Mouse (Mus musculus): ENCODE measurements around the gene Pet117.
"Not testable (repeated sequence)": the region's sequence is repeated elsewhere in the genome, so short reads cannot be mapped to it uniquely, and the experiment has no call there.

Pet117 gene

DNA sequence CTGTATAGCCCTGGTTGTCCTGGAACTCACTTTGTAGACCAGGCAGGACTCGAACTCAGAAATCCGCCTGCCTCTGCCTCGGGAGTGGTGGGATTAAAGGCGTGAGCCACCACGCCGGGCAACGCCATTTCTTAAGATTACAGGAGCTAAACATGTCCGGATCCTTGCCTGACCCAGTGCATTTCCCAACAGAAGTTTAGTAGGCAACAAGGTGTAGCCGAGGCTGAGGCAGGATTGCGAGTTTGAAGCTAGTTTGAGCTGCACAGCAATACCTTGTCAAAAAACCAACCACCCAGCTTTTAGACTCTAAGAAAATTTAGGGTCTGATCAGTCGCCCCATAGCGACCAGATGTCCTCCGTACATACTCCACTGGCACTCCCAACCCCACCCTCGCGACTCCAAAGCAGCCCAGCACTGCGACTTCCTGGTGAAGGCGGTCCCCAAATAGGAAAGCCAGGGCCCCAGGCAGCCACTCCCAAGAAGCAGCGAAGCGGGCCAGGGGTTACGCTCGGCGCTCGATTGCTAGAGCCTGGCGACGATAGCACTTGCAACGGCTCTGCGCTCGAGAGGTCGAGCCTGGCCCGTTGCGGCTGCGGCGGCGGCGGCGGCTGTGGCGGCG lies at the start of gene Pet117, which contains the start of gene Kat14:
TSS of gene Pet117 (plus strand) at position 597 of the 620 bp plus-strand sequence.
TSS of gene Kat14 (plus strand) at position 584 of the 620 bp plus-strand sequence.
- in situ Hi-C loops (cut with MboI, MseI): no loop called here

DNA sequence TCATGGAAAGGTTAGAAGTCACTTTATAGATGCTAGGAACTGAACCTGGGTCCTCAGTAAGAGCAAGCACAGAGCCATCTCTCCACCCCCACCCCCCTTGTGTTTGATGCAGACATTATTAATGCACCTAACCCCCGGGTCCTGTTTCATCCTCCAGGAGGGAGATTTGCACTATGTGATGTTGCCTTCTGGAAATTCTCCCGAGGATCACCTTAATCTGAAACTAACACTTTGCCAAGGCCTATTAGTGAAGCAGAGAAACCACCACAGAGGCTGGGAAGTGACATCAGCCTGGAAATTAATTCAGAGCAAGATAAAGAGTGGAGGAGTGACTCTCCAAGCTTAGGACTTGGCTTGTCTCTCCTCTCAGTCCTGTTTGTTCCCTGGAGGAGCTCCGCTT lies 44.6 kb upstream of the Pet117 start:
- in situ Hi-C loops (cut with MboI, MseI): no loop called here

DNA sequence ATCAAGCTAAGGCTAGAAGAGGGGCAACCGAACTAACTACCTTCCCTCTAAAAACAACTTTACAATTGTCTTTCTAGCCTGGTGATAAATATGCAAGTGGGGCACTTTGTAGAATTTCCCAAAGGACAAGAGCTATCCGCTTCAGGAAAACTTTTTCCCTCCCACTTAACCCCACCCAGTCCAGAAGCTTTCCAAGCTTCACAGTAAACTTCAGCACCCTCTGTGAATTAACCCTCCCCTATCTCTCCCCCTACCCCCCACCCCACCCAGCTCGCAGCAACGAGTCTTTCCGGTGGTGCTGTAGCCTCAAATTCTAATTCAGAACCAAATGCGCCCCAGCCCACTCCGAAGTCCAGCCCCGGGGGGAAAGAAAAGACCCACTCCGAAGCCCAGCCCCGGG lies 39.3 kb upstream of the Pet117 start:
- in situ Hi-C loops (cut with MboI, MseI): no loop called here

DNA sequence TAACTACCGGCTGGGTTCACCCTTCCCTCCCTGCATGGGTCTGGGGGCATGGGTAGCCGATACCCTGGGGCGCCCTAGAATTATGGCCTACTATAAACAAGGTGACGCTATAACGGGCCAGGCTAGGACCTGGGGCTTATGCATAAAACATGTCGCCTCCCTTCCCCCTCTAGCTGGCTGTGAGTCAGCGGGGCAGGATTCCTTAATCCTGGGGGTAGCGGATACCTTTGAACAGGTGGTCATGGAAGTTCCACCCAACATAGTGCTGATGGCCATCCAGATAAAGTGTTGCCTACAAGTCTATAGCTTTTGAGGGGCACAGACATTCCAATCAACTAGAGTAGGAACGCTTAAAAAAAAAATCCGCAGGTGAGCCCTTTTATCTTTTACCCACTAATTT lies 38.9 kb upstream of the Pet117 start:
- in situ Hi-C loops (cut with MboI, MseI): no loop called here

DNA sequence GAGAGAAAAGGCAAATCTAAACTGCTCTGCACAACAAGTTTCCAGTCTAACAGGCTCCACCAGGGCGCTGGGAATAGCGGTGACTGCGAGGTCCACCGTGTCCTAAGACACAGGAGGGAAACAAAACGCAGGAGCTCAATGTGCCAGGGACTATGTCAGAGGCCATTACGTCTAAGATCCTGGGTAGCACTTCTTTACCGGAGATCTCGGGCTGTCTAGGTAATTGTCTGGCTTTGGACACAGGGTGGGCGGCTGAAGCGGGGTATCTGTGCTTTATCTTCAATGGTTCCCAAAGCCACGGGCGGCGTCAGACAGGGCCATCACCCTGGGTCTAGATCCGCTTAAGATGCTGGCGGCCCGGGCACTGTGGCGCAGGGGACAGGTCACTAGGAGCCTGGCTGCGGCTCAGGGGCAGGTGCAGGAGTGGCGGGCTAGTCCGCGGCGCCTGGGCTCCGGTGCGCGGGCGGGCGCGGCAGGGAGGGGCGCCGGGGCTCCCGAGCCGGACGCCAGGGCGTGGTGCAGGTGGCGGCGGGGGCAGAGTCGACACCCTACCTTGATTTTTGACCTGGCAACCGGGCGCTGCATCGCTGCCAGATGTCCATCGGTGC lies 38.3 kb upstream of the Pet117 start:
- in situ Hi-C loops (cut with MboI, MseI): no loop called here

DNA sequence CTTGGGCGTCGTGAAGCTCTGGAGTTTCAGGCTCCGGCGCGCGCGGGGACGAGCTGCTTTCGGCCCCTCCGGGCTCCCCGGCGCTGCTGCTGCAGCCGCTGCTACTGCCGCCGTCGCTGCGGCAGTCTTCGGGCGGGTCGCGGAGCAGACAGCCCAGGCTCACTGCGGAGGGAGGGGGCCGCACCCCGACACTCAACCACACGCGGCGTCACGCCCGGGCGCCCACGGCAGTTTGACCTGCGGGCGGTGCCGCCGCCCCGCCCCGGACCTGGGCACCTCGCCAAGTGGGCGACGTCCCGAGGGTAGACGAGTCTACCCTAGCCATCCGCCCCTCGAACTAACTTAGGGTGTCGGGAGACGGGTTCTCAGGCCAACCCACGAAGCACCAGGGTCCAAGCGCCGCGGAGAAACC lies 37.8 kb upstream of the Pet117 start:
- in situ Hi-C loops (cut with MboI, MseI): no loop called here

DNA sequence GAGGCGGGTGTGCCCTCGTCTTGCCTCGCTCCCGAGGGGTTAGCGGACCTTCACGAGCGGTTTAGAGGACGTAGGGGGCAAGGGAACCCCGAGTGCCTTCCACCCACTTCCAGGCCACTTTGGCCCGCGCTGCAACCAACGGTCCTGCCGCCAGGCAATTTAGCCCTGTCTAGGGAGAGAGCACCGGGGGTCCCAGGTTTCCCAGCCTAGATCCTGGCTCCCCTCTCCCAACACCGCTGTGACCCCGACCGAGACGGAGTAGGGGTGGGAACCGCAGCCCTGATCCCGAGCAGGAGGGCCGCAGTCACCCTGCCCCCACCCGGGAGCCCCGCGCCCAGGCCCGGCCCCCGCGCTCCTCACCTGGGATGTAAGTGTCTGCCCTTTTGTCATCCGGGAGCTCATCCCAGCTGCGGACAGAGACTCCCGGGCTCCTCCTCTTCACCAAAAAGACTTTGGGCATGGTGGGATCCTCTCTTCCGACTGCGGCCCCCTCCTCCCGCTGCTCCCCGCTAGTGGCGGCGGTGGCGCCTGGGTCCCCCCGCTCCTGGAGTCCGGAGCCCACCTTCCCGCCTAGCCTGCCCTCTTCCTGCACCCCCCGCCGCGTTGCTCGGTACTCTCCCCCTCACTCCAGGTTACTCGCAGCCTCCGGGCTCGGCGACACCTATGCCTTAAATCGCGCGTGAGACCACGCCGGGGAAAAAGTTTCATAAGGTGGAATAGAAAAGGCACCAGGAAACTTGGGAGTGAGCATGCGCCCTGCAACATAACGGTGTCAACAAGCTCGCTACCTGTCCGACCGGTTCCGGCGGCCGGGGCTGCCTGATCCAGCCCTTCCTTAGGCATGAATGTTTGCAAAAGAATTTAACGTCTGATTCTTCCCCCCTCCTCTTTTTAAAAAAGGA lies 37.1 kb upstream of the Pet117 start, which contains the start of gene Ovol2:
TSS of gene Ovol2 (minus strand) at position 746 of the 902 bp plus-strand sequence.
- in situ Hi-C loops (cut with MboI, MseI): no loop called here

DNA sequence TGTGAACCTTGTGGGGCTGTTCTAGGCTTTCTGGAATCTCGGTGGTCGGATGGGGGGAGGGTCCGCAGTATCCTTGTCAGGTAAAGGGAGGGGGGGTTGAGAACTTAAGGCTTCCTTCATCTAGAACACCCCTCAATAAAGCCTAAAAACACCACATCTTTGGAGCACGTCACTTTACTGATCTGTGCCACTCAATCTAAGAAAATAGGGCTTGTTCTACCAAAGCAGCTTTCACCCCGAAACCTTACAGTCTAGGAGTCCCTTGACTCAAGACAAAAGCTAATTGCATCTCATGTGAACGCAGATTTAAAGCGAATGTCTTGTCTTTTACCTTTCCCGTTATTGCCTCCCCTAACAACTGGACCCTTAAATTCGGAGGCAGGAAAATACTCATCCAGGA lies 36.3 kb upstream of the Pet117 start:
- in situ Hi-C loops (cut with MboI, MseI): no loop called here

DNA sequence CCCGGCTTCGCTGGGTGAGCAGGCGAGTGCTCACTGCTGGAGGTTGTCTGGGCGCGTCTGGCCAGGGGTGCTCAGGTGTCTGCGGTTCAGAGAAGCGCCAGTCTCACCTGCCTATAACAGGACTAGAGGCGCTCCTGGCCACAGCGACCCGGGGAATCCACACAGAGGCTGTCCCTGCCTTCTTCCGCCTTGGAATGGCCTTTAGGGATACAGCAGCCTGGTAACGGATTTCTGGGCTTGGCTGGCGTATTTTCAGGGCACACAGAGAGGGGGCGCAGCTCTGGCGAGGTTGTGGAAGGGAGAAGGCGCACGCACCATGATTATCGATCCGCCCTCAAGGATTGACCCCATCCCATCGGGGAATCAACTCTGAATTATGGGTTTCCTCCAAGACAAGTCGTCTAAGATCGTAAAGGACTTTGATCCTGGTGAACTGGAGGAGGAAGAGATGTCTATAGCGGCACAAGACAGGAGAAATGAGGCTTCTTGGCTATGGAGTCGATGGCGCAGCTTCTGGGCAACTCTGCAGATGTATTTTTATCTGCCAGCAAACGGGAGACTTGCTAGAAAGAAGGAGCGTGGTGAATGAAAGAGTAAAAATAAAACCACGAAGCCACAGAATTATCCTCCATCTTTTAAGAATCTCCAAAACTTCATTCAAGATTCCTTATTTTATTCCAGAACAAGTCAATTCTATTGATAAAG lies 35.5 kb upstream of the Pet117 start:
- in situ Hi-C loops (cut with MboI, MseI): no loop called here

DNA sequence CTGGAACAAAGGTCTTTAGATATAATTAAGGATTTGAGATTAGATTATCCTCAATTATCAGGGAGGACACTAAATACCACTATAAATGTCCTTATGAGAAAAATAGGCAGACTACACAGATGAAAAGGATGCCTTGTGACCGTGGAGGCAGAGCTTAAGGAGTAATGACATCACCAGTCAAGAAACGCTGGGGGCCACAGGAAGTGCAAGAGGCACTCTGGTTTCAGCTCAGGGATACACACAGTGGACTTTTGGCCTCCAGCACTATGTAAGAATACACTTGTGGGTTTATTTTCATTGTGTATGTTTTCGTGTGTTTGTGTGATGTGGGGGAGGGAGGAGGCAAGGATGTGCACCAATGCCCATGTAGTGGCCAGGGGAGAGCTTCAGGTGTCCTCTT lies 31.6 kb upstream of the Pet117 start:
- in situ Hi-C loops (cut with MboI, MseI): no loop called here

DNA sequence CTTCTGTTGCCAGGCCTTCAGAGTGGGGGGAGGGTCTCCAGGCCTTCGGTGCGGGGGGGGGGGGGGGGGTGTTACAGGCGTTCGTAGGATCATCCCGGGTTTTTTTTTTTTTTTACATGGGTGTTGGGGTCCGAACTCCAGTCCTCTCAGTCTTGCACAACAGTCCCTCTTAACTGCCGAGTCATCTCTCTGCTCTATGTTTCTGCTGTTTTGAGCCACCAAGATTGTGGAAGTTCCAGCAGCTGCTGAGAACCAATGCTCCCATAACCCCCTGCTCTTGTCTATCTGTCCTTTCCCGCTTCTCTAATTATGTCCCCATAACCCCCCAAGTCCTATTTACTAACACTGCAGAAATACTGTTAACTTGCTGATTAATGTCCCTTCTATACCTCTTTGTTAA lies 31.1 kb upstream of the Pet117 start:
- in situ Hi-C loops (cut with MboI, MseI): no loop called here

DNA sequence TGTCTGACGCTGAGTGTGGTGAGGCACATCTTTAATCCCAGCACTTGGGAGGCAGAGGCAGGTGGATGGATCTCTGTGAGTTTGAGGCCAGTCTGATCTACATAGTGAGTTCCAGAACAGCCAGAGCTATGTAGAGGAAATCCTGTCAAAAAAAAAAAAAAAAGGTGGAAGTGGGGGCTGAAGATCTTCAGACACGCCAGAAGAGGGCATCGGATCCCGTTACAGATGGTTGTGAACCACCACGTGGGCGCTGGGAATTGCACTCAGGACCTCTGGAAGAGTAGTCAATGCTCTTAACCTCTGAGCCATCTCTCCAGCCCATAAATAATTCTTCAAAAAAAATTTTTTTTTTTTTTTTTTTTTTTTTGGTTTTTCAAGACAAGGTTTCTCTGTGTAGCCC lies 30.6 kb upstream of the Pet117 start:
- in situ Hi-C loops (cut with MboI, MseI): not testable (repeated sequence)

DNA sequence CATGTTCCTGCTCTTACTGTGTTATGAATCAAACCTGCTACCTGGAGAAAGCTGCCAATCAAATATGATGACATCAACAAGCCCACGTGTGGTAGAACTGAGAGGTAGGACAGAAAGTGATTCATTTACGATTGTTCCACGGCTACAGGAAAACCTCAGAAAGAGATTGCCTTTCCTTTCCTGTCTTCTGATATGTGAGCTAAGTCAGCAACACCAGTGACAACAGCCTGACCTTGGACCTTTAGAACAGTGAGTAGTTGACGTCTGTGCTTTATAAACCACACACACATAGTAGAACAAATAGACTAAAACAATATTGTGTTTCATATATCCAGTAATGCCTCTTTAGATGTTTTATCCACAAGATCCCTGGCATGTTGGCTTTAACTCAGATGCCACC lies 25.6 kb upstream of the Pet117 start:
- in situ Hi-C loops (cut with MboI, MseI): no loop called here

DNA sequence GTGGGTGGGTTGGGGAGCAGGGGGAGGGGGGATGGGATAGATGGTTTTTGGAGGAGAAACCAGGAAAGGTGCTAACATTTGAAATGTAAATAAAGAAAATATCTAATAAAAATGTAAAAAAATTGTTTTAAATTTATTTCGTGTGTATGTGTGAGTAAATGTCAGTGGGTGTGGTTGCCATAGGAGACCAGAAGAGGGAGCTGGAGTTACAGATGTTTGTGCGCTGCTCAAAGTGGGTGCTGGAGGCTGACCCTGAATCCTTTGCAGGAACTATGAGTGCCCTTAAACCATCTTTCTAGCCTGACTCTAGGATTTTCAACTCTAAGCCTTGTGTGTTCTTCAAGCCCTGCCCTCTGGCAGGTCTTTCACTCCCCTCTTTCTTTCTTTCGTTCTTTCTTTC lies 20.3 kb upstream of the Pet117 start:
- in situ Hi-C loops (cut with MboI, MseI): no loop called here

DNA sequence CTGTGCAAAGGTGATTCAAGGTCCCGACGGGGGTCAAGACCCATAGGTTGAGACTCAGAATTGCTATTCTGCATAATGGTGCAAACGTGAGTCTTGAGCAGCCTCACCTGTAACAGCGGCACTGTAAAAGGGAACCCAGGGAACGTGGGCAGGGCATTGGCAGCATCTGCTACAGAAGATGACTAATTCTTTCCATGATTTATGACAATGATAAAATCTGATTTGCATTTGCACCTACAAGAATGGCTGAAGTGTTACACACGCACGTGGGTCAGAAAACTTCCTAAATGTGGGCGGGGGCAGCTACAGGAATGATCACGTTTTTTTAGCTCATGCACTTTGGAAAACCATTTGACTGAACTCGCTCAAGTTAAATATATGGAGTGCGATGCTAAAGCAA lies 16.0 kb upstream of the Pet117 start:
- in situ Hi-C loops (cut with MboI, MseI): no loop called here

DNA sequence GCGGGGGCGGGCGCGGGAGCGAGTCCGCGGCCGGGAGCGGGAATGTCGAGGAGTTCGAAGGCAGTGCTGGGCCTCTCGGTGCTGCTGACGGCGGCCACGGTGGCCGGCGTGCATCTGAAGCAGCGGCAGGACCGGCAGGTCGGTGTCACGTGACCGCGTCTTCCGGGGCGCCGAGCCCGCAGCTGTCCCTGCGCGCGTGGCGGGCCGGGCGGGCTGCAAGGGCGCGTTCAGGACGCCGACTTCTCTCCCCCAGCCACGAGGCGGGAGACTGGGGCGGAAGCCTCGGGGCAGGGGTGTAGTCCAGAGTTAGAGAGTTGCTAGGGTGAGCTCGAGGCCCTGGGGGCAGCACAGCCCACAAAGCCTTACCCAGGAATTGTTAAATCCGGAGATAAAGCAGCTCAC lies 225 bp downstream of the Pet117 start:
- in situ Hi-C loops (cut with MboI, MseI): no loop called here

DNA sequence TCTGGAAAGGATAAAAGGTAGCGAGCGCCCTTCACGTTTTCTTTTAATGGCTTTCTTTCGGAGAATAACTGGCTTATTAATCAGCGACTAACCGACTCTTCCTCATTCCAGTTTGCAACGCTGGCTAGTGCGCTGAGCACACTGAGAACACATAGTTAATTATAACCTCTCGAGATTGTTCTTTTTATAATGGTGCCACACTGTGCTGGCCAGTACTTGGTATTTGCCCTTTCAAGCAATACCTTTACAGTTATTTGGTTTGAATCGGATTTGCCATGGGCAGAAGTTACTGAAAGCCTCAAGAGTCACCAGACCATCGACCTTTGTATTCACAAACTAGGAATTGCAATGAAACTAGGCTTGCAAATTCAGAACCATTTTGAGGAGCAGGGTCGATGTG lies 715 bp downstream of the Pet117 start:
- in situ Hi-C loops (cut with MboI, MseI): no loop called here

DNA sequence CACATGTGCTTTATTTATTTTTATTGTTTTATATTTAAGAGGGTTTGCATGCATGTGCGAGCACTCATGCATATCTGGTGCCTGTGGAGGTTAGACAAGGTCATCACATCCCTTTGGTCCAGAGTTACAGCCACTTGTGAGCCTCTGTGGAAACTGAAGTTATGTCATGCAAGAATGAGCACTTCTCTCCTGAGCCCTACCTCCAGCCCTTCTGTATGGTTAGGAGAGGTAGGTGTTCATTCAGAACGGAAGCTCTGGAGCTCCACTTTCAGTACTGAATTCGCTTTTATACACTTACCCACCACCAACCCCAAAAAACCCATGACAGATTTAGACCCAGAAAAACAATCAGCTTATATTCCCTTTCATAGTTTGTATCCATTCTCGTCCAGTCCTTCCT lies 2.8 kb downstream of the Pet117 start:
- in situ Hi-C loops (cut with MboI, MseI): no loop called here

DNA sequence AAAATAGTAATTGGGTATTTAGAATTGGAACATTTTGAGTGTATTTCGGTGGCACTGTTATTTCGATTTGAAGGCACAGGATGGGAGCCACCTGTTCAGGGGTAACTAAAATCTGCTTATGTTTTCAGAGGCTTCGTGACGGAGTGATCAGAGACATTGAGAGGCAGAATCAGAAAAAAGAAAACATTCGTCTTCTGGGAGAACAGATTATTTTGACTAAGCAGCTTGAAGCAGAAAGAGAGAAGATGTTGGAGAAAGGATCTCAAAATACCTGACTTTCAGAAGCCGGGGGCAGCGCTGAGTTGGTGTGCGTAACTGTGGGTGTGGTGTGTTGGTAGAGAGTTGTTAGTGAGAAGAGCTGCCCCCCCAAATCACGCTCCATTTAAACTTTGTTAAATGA lies 4.3 kb downstream of the Pet117 start:
- in situ Hi-C loops (cut with MboI, MseI): no loop called here

DNA sequence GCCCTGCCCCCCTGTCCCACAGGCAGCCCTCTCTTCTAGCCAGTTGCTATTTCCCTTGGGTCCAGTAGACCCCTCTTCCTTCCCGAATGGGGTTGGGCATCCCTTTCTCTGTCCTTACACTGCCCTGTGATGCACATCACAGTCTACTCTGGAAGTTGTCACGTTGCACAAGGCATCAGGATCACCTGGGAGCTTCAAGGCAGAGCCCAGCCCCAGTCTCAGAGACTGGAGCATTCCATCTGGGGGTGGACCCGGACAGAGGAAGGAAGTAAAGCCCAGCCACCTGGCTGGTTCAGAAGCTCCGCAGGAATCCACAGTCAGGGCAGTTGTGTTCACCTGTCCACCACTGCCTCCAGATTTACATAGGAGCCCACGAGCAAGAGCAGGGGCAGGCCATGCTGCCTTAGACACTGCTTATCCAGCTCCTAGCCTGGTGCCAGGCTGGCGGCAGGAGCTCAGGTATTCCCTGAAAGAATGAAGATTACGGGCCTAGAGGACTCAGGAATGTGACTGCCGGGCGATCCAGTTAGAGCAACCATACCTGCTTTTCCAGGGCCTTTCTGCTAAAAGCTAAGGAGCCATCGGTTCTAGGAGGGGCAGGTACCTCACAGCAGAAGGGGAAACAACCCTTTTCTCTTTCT lies 6.4 kb downstream of the Pet117 start:
- in situ Hi-C loops (cut with MboI, MseI): no loop called here

DNA sequence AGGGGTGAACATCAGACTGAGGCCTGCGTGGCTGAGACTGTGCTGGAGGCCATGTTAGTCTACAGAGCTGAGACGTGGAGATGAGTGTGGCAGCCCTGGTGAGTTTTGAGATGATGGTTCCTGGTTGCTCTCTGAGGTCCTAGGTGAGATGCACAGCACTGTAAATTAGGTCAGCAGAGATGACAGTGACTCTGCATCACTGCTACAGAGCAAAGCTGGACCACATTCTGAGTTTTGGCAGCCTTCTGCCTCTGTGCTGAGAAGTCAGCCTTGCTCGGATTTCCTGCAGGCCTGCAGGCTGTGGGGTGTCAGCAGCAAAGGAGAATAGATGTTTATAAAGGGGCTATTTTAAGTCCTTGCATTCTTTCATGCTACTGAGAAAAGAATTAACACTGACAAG lies 12.5 kb downstream of the Pet117 start:
- in situ Hi-C loops (cut with MboI, MseI): no loop called here

DNA sequence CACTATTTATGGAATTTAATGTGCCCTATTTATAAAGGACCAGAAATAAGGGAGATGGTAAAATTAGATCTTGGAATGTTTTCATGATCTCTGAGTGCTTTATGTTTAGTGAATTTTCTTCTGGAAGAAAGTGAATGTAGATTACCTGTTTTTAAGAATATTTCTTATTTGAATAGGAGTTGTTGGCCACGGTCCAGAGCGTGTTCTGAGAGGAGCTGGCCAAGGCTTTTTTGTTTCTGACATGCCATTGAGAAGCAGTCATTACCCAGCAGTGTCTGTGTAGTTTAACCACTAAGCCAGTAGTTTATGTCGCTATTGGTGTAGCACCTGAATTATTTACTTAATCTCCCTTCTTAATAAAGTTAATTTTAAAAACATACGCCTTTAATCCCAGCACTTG lies 12.9 kb downstream of the Pet117 start:
- in situ Hi-C loops (cut with MboI, MseI): no loop called here
